In genomic region chr1:136118875-136119274, GRCm38 (mm10) we compare ENCODE assay signal across 8 mouse cellular contexts. TPM values are rescaled to one million over a fixed set of nuclear protein-coding genes. Genes with fewer than 3 reads are reported as not detected.
DNase-seq lines count a peak whose midpoint lies in the region.

No protein-coding gene starts in this region.

- intact Hi-C loops in left cerebral cortex, postnatal 25 days (cut with DNase I), result no loop called here

- peak; percentile 55 for DNase-seq in adrenal gland, postnatal 14 days
- no peak for DNase-seq in adrenal gland, adult 18-20 months (ENCODE audit: low spot score in 2 of 2)
- peak; percentile 48 for DNase-seq in NIH3T3 (ENCODE audit: low read depth)
- peak; percentile 73 to 86 for DNase-seq in frontal cortex, postnatal 10 days (ENCODE audit: low spot score in 2 of 2)
- peak; percentile 83 to 94 for DNase-seq in left cerebral cortex, postnatal 25 days (ENCODE audit: low spot score in 2 of 2)
- DNase-seq in right cerebral cortex, postnatal 10 days (ENCODE audit: low spot score in 2 of 2), result peak; percentile 89 to 91
- DNase-seq in kidney, postnatal 4 days, result no peak
- no peak for DNase-seq in adrenal gland, postnatal 10 days

RNA-seq across cellular contexts. Expression of gene Kif21b, which starts 12.3 kb away (rescaled TPM):
- 2.7 and 12.5 TPM in 2 replicates for total RNA-seq in adrenal gland, postnatal 14 days (2021)
- total RNA-seq in adrenal gland, adult 18-20 months (2021), result 1 to 10 TPM; 2.0 TPM
- 10 to 100 TPM; 68.4 to 73.0 TPM for total RNA-seq in left cerebral cortex, postnatal 25 days (2021)
- 1 to 10 TPM; 4.0 to 5.0 TPM for total RNA-seq in adrenal gland, postnatal 10 days (2021)

Comparison
In these comparisons a context has a peak if more than half of its experiments do, and no peak if none do; other contexts are left out.
1. DNase-seq: peak in adrenal gland, postnatal 14 days (single experiment), NIH3T3 (single experiment), frontal cortex, postnatal 10 days (2 of 2), left cerebral cortex, postnatal 25 days (2 of 2) and right cerebral cortex, postnatal 10 days (2 of 2); none in adrenal gland, adult 18-20 months (0 of 2), kidney, postnatal 4 days (0 of 2) and adrenal gland, postnatal 10 days (single experiment).